Mouse (Mus musculus): ENCODE measurements around the gene Gapdhs.

- no peak for TF ChIP-seq CTCF (IDR thresholded peaks at IDR 0.05; ENCODE audit: low read depth, low read length)
- TF ChIP-seq GATA1 (IDR thresholded peaks at IDR 0.05; ENCODE audit: borderline replicate concordance, low read length), result no peak
- TF ChIP-seq POLR2AphosphoS5 (IDR thresholded peaks at IDR 0.05; ENCODE audit: insufficient replicate concordance, low read depth, low read length), result no peak
- no peak for TF ChIP-seq GATA2 (IDR thresholded peaks at IDR 0.05; ENCODE audit: borderline replicate concordance, low read depth, low read length)
- no peak for TF ChIP-seq TAL1 (conservative IDR thresholded peaks at IDR 0.05; ENCODE audit: low read depth, low read length)
Observed at GRCm38 (mm10) chr7:30706214-30706882, 37.1 kb downstream of the Gapdhs start.

All from G1E (cell line).